Mouse (Mus musculus): ENCODE measurements around the gene Dram1.

GRCm38 (mm10) chr10:88317151-88317550 is 61.7 kb downstream of the Dram1 start:
- TF ChIP-seq TCF12 (IDR thresholded peaks at IDR 0.05; ENCODE audit: low read depth, low read length), result no peak
- no peak for TF ChIP-seq CTCF (conservative IDR thresholded peaks at IDR 0.05 in 1 of 2, IDR thresholded peaks at IDR 0.05 in 1 of 2; ENCODE audit: low read depth in 2 of 2, low read length in 2 of 2)
- TF ChIP-seq ETS1 (conservative IDR thresholded peaks at IDR 0.05; ENCODE audit: low read depth, low read length), result no peak
- TF ChIP-seq MAZ (IDR thresholded peaks at IDR 0.05; ENCODE audit: low read depth, low read length), result no peak
- no peak for TF ChIP-seq POLR2A (IDR thresholded peaks at IDR 0.05; ENCODE audit: low read depth, low read length)
- no peak for TF ChIP-seq USF1 (IDR thresholded peaks at IDR 0.05; ENCODE audit: low read depth, low read length)
- no peak for TF ChIP-seq ELF1 (IDR thresholded peaks at IDR 0.05; ENCODE audit: low read depth, low read length)
- TF ChIP-seq HCFC1 (IDR thresholded peaks at IDR 0.05; ENCODE audit: low read depth, low read length), result no peak
- no peak for TF ChIP-seq ZNF384 (IDR thresholded peaks at IDR 0.05; ENCODE audit: low read depth, low read length)

All from CH12.LX (cell line).